Mouse (Mus musculus): ENCODE measurements around the gene 4931406C07Rik. TPM values are rescaled to one million over a fixed set of nuclear protein-coding genes. Genes with fewer than 3 reads are reported as not detected.

4931406C07Rik gene
- polyA plus RNA-seq, 1 experiment from 2014 or later: 8.7 TPM

DNA sequence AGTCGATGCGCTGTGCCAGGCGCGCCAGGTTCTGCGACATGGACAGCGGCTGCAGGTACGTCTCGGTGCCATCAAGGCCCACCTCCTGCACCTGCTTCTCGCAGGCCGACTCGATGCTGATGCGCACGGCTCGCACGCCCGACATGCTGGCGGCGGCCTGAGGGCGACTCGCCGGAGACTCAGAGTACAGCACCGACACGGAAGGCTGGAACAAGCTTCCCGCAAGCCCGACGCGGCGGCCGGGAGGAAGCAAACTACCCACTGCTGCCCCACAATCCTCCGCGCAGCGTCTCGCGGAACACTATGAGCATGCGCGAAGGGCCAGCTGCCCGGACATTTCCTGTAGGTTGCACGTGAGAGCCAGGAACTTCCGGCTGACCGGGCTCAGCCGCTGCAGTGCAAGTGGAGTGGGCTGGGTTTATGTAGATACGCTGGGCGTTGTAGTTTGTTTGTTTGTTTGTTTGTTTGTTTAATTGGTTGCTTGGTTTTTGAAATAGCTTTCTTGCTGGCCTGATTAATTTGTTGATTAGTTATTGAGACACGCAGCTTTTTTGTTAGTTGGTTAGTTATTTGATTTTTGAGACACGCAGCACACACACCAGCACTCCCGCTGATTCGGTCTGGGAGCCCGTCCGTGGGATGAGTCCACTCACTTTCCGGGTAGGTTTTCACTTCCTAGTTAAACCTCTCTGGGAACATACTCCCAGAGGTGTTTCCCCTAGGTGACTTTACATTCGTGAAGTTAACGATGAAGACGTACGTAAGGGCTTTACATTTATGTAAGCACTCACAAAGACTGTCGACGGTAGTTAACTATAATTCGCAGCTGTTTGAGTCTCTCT lies 26.4 kb downstream of the 4931406C07Rik start, which contains the start of gene Med17:
Med17 (minus strand) TSS at position 283 of the 842 bp plus-strand sequence.
- no peaks in the 10 kb centered on the region for H3K27me3 ChIP-seq (replicated peaks; ENCODE audit: insufficient read depth, low read length)
- no peaks in the 10 kb centered on the region for H3K9me3 ChIP-seq (ENCODE audit: low read length)
- TF ChIP-seq CTCF (IDR thresholded peaks at IDR 0.05) (0 out of 2 replicates have a peak, but pooled peaks have one; percentile 10), EP300 (IDR thresholded peaks at IDR 0.05) (no peak)
- peak within 1 kb of the TSS; percentile 85 for H3K4me3 ChIP-seq (ENCODE audit: low read depth, low read length)
- H3K4me1 ChIP-seq (ENCODE audit: insufficient read depth, low read depth, low read length): peaks cover 8% of the 10 kb centered on the region; the same call in 1 of the 2 replicates
- DNase-seq (ENCODE audit: low spot score) (peak; percentile 98), ATAC-seq (peak; percentile 99)
- peak within 1 kb of the TSS; percentile 91 for H3K27ac ChIP-seq (ENCODE audit: low read length)
- peak within 1 kb of the TSS; percentile 95 for H3K9ac ChIP-seq (replicated peaks; ENCODE audit: low read depth)
- H3K4me2 ChIP-seq (replicated peaks; ENCODE audit: low read depth, low read length): peak within 1 kb of the TSS; percentile 80
- peaks cover 2% of the 10 kb centered on the region for H3K36me3 ChIP-seq (ENCODE audit: insufficient read depth, low read length)
- under 1% methylated on average over 57 of the region's 57 CpGs for WGBS

DNA sequence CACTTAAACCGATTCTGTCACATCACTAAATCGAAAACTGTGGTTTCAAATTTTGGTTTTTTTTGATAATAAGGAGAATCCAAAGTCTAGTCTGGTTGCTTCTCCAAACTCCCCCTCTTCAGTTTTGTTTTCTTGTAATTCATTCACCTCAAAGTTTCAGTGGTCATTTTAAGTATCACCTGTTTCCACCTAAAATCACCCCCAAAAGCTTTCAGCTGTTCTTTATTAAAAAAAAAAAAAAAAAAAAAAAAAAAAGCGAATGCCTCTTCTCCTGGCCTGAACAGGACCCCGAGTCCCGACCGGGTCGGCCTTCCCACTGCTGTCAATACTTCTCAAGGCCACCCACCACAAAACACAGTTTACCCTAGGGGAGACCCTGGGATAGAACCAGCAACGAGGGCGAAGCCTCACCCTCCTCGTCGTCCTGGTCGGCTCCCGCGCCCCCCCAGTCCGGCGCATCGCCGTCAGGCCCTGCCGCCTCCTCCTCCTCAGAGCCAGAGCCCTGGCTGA lies 27.1 kb downstream of the 4931406C07Rik start:
- Histone ChIP-seq H3K4me2 (replicated peaks; ENCODE audit: low read depth, low read length) (peak overlapping the region; percentile 80), H3K4me1 (ENCODE audit: insufficient read depth, low read depth, low read length) (peaks cover 8% of the 10 kb centered on the region; the same call in 1 of the 2 replicates), H3K9ac (replicated peaks; ENCODE audit: low read depth) (peak overlapping the region; percentile 95), H3K27me3 (replicated peaks; ENCODE audit: insufficient read depth, low read length) (no peaks in the 10 kb centered on the region), H3K9me3 (ENCODE audit: low read length) (no peaks in the 10 kb centered on the region), H3K36me3 (ENCODE audit: insufficient read depth, low read length) (peaks cover 5% of the 10 kb centered on the region), H3K27ac (ENCODE audit: low read length) (peak overlapping the region; percentile 91), H3K4me3 (ENCODE audit: low read depth, low read length) (peak overlapping the region; percentile 85)
- 9% methylated on average over 19 of the region's 19 CpGs for WGBS
- DNase-seq (ENCODE audit: low spot score): no peak
- no peak; the same call in 1 of the 2 replicates for ATAC-seq
- TF ChIP-seq EP300 (IDR thresholded peaks at IDR 0.05) (no peak), CTCF (IDR thresholded peaks at IDR 0.05) (no peak)

DNA sequence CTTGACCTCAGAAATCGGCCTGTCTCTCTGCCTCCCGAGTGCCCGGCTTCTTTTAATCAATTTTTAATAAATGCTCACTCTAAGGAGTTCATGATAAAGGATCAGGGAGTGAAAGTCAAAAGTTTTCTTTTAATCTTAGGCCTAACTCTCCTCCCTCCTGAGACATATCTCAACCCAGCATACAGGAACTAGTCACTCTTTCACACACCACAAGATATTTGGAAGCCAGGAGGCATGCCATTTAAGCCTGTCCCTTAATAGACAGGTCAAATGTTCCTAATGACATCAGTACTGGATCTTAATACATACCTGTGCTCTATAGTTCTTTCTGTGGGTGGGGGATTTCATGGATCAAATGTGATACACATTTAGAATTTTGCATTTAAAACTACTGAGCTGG lies 27.9 kb downstream of the 4931406C07Rik start:
- 91% methylated on average over 3 of the region's 3 CpGs for WGBS
- no peak for ATAC-seq

DNA sequence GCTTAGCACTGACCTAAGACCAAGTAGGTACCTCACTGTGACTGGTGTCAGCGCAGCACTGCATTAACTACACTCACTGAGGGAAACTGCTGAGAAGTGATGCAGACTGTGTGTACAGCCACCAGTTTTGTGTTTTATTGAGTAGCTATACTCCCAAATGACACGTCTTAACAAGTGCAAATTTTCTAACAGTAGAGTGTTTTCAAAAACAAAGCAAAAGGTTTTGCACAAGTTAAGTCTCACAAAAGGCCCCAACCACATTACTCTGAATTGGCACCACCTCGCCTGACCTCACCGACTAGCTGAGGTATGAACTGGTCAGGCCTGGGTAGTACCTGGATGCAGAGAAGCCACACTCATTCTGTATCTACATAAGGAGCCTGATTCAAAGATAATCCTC lies 29.4 kb downstream of the 4931406C07Rik start:
- H3K4me2 ChIP-seq (replicated peaks; ENCODE audit: low read depth, low read length): no peak overlapping the region
- TF ChIP-seq CTCF (IDR thresholded peaks at IDR 0.05) (no peak), EP300 (IDR thresholded peaks at IDR 0.05) (no peak)

More for the DNA sequence above, 27.9 kb downstream of the 4931406C07Rik start:
- H3K9me3 ChIP-seq (ENCODE audit: low read length): no peaks in the 10 kb centered on the region
- peaks cover 8% of the 10 kb centered on the region; the same call in 1 of the 2 replicates for H3K4me1 ChIP-seq (ENCODE audit: insufficient read depth, low read depth, low read length)
- H3K27me3 ChIP-seq (replicated peaks; ENCODE audit: insufficient read depth, low read length): no peaks in the 10 kb centered on the region
- peaks cover 5% of the 10 kb centered on the region for H3K36me3 ChIP-seq (ENCODE audit: insufficient read depth, low read length)
- no peak overlapping the region for H3K4me2 ChIP-seq (replicated peaks; ENCODE audit: low read depth, low read length)
- no peak for TF ChIP-seq EP300 (IDR thresholded peaks at IDR 0.05)
- no peak for TF ChIP-seq CTCF (IDR thresholded peaks at IDR 0.05)
- DNase-seq (ENCODE audit: low spot score): no peak
- H3K27ac ChIP-seq (ENCODE audit: low read length): no peak overlapping the region
- no peak overlapping the region for H3K4me3 ChIP-seq (ENCODE audit: low read depth, low read length)
- H3K9ac ChIP-seq (replicated peaks; ENCODE audit: low read depth): no peak overlapping the region

DNA sequence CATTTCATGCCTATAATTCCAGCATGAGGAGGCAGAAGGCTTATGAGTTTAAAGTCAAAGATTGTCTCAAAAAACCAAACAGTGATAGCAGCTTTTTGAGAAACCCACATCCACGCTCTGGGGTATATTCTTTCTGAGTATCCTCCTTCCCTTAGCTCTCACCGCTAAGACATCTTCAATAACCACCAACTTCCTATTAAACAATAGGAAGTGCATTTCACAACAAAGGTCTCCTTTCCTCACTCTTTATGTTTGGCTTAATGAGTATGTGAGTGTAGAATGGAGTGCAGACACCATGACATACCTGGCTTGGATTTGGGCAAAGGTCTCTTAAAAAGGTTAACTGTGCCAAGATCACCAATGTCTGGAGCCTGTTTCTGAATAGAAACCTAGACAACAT lies 32.3 kb downstream of the 4931406C07Rik start:
- Histone ChIP-seq H3K27me3 (replicated peaks; ENCODE audit: insufficient read depth, low read length) (no peaks in the 10 kb centered on the region), H3K4me2 (replicated peaks; ENCODE audit: low read depth, low read length) (no peak overlapping the region), H3K4me1 (ENCODE audit: insufficient read depth, low read depth, low read length) (no peaks in the 10 kb centered on the region; the same call in 1 of the 2 replicates), H3K4me3 (ENCODE audit: low read depth, low read length) (no peak overlapping the region), H3K9me3 (ENCODE audit: low read length) (no peaks in the 10 kb centered on the region), H3K9ac (replicated peaks; ENCODE audit: low read depth) (no peak overlapping the region), H3K27ac (ENCODE audit: low read length) (no peak overlapping the region), H3K36me3 (ENCODE audit: insufficient read depth, low read length) (peaks cover 40% of the 10 kb centered on the region)
- DNase-seq (ENCODE audit: low spot score): no peak
- WGBS: 88% methylated on average over 2 of the region's 2 CpGs
- no peak for ATAC-seq
- TF ChIP-seq EP300 (IDR thresholded peaks at IDR 0.05): no peak
- no peak for TF ChIP-seq CTCF (IDR thresholded peaks at IDR 0.05)

More for the DNA sequence above, 29.4 kb downstream of the 4931406C07Rik start:
- ATAC-seq: no peak
- no peak for DNase-seq (ENCODE audit: low spot score)
- Histone ChIP-seq H3K36me3 (ENCODE audit: insufficient read depth, low read length) (peaks cover 18% of the 10 kb centered on the region), H3K27me3 (replicated peaks; ENCODE audit: insufficient read depth, low read length) (no peaks in the 10 kb centered on the region), H3K27ac (ENCODE audit: low read length) (no peak overlapping the region), H3K4me3 (ENCODE audit: low read depth, low read length) (no peak overlapping the region), H3K4me1 (ENCODE audit: insufficient read depth, low read depth, low read length) (peaks cover 8% of the 10 kb centered on the region; the same call in 1 of the 2 replicates), H3K9me3 (ENCODE audit: low read length) (no peaks in the 10 kb centered on the region), H3K9ac (replicated peaks; ENCODE audit: low read depth) (no peak overlapping the region)
- WGBS: 93% methylated on average over 4 of the region's 4 CpGs

DNA sequence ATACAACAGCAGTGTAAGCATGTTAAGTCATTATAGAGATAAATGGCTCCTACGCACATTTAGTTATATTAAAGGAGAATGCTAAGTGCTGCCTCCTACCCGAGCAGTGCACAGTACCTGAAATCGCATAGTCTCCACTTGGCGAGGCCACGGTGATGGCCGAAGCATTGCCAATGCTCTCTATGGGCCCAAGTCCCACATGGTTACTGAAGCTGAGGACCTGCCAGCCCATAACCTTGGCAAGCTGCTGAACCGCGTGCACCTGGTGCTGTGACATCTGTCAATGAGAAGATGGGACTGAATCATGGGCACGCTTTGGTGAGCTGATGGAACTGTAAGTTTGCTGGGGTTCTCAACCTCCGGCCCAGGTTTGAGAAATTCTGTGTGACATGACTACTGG lies 42.8 kb downstream of the 4931406C07Rik start:
- H3K4me2 ChIP-seq (replicated peaks; ENCODE audit: low read depth, low read length): no peak overlapping the region
- H3K36me3 ChIP-seq (ENCODE audit: insufficient read depth, low read length): peaks cover 54% of the 10 kb centered on the region
- H3K4me3 ChIP-seq (ENCODE audit: low read depth, low read length): no peak overlapping the region
- no peak overlapping the region for H3K27ac ChIP-seq (ENCODE audit: low read length)
- DNase-seq (ENCODE audit: low spot score) (no peak), ATAC-seq (no peak)
- TF ChIP-seq CTCF (IDR thresholded peaks at IDR 0.05): no peak
- no peak for TF ChIP-seq EP300 (IDR thresholded peaks at IDR 0.05)
- H3K9me3 ChIP-seq (ENCODE audit: low read length): no peaks in the 10 kb centered on the region
- H3K27me3 ChIP-seq (replicated peaks; ENCODE audit: insufficient read depth, low read length): no peaks in the 10 kb centered on the region
- 93% methylated on average over 10 of the region's 10 CpGs for WGBS
- H3K4me1 ChIP-seq (ENCODE audit: insufficient read depth, low read depth, low read length): no peaks in the 10 kb centered on the region
- no peak overlapping the region for H3K9ac ChIP-seq (replicated peaks; ENCODE audit: low read depth)
